Mouse (Mus musculus): ENCODE data around the gene Slc16a5. TPM values are rescaled to one million over a fixed set of nuclear protein-coding genes. Genes with fewer than 3 reads are reported as not detected.

Slc16a5 gene
- polyA plus RNA-seq (2012; rRNA removed), result not detected in 2 replicates

DNA sequence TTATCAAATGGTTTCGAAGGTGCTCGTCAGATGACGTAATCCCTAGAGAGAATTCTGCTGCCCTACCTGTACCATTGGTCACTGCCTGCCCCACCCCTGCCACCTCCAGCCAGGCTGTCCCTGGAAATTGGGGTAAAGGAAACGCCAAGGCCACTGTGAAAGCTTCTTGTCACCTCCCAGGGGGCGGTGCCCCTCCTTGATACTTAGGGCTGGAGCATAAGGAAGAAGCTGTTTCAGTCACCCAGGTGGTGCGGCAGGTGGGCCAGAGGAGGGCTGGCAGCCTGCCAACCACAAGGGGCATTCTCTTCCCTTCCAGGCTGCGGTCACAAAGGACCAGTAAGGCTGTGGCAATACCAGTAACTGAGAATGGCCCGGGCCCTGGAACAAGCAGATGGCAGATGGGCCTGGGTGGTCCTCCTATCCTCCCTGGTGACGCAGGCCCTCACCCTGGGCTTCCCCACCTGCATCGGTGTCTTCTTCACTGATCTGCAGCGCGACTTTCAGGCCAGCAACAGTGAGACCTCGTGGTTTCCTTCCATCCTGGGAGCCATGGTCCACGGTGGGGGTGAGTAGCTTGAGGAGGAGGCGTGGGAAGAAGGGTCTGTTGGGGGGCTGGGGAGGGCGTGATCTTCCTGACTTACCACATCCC is at the start of gene Slc16a5:
Slc16a5 (plus strand) TSS at position 232 of the 649 bp plus-strand sequence.
- TF ChIP-seq POLR2A (IDR thresholded peaks at IDR 0.05; ENCODE audit: borderline replicate concordance, extremely low read depth, insufficient read depth, insufficient read length, poor library complexity, severe bottlenecking), result no peak
- TF ChIP-seq CTCF (IDR thresholded peaks at IDR 0.05; ENCODE audit: borderline replicate concordance, extremely low read depth, insufficient read depth, insufficient read length), result no peak
- no peak for DNase-seq (ENCODE audit: low read depth)

DNA sequence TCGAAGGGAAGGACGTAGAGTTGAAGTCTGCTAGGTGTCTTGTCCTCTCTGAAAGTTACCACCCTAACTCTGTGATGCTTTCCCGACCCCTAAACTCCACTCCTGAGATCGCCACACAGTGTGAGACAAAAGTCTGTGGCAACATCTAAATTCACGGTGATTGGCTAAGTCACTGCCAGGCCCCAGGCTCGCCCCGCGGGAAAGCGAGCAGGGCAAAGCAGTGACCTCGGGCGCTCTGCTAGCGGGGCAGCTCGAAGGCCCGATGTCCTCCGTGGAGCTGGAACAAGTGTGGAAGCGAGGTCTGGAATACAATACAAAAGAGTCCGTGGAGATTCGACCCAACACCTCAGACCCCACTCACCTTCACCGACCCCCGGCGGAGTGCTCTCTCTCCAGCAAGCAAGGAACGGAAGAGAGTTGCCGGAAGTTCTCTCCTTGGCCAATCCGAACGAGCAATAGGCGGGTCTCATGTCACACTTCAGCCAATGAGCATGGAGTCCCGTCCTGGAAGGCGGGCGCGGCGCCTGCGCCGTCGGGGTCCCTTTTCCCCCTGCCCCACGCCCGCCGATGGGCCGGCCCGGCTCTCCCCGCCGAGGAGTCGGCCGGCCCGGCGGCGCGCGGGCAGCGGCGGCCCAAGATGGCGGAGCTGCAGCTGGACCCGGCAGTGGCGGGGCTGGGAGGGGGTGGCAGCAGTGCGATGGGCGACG is 42.6 kb upstream of the Slc16a5 start, which contains the start of the genes Atp5h and Kctd2:
Atp5h (minus strand) TSS at position 432 of the 707 bp plus-strand sequence.
Kctd2 (plus strand) TSS at position 598 of the 707 bp plus-strand sequence.
- peak; percentile 99 for DNase-seq (ENCODE audit: low read depth)
- TF ChIP-seq CTCF (IDR thresholded peaks at IDR 0.05; ENCODE audit: borderline replicate concordance, extremely low read depth, insufficient read depth, insufficient read length) (no peak), POLR2A (IDR thresholded peaks at IDR 0.05; ENCODE audit: borderline replicate concordance, extremely low read depth, insufficient read depth, insufficient read length, poor library complexity, severe bottlenecking) (peak; percentile 98)

DNA sequence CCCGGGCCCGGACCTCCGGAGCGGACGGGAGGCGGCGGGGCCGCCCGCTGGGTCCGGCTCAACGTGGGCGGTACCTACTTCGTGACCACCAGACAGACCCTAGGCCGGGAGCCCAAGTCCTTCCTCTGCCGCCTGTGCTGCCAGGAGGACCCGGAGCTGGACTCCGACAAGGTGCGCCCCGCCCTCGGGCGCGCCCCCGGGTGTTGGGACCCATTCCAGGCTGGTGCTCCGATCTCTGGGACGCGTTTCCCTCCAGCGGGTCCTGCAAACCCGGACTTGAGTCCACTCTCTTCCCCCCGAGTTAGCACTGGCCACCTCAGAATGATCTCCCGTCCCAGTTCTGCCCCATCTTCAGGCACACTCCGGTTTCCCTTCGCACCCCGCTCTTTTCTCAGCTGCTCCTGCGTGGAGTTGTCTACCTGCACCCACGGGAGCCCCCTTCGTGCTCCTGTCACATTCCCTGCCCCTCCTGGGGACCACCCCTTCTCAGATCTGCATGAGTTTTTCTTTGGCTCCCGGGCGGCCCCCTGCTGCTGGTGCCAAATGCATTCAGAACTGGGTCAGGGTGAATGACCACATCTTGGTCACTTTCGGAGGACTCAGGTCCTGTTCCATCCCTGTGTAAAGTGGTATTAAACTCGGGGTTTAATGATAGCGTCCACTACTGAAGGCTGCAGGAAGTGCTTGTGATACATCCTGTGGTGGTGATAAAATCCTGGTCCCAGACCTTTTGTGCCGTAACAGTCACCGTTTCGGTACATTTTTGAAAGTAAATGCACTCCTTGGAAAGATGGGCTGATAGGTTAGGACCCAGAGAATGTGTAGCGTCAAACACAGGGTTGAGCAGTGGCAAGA is 41.7 kb upstream of the Slc16a5 start:
- peak; percentile 67 for DNase-seq (ENCODE audit: low read depth)
- TF ChIP-seq CTCF (IDR thresholded peaks at IDR 0.05; ENCODE audit: borderline replicate concordance, extremely low read depth, insufficient read depth, insufficient read length), result no peak
- TF ChIP-seq POLR2A (IDR thresholded peaks at IDR 0.05; ENCODE audit: borderline replicate concordance, extremely low read depth, insufficient read depth, insufficient read length, poor library complexity, severe bottlenecking), result no peak

DNA sequence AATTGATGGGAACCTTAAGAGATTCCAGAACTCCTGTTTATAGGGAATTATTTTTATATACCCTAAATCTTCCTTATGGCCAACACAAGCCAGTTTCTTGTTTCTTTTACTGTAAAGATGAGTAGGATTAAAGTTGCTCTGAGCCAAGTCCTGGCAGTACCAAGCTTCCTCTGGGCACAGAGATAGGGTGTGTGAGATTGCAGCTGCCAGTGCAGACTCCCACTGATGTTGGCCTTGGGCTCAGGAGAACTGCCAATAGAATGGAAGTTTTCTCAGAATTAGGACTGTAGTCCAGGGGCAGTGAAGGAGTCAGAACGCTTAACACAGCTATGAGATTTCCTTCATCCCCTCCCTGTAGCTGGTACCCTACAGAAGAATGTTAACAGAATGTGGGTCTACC is 40.9 kb upstream of the Slc16a5 start:
- DNase-seq (ENCODE audit: low read depth), result no peak
- TF ChIP-seq CTCF (IDR thresholded peaks at IDR 0.05; ENCODE audit: borderline replicate concordance, extremely low read depth, insufficient read depth, insufficient read length) (no peak), POLR2A (IDR thresholded peaks at IDR 0.05; ENCODE audit: borderline replicate concordance, extremely low read depth, insufficient read depth, insufficient read length, poor library complexity, severe bottlenecking) (no peak)

DNA sequence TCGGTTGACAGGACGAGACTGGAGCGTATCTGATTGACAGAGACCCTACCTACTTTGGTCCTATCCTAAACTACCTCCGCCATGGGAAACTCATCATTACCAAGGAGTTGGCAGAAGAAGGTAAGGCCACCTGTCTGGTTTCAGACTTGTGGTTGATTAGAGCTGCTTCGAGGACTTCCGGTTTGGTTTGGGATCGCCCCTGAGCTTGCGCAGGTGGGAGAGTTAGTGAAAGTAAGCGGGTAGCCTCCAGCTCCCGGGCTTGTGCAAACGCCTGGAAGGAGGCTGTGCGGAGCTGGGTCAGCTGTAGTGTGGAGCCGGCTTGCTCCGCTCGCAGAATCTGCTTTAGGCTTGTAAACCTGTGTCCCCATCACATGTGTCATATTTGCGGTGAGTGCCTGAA is 40.3 kb upstream of the Slc16a5 start:
- TF ChIP-seq CTCF (IDR thresholded peaks at IDR 0.05; ENCODE audit: borderline replicate concordance, extremely low read depth, insufficient read depth, insufficient read length) (no peak), POLR2A (IDR thresholded peaks at IDR 0.05; ENCODE audit: borderline replicate concordance, extremely low read depth, insufficient read depth, insufficient read length, poor library complexity, severe bottlenecking) (no peak)
- no peak for DNase-seq (ENCODE audit: low read depth)

DNA sequence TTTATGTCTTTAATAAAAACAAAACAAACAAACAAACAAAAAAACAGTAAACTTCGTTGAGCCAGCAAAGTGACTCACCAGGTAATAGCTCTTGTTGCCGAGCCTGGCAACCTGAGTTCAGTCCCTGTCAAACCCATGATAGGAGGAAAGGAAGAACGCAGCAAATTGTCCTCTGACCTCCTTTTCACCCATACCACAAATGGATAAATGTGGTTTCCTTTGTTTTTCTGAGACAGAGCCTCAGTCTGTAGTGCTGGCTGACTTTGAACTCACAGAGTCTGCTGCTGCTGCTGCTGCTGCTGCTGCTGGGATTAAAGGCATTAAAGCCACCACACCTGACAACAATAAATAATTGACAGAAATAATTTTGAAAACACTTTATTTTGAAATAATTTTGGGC is 39.2 kb upstream of the Slc16a5 start:
- no peak for TF ChIP-seq POLR2A (IDR thresholded peaks at IDR 0.05; ENCODE audit: borderline replicate concordance, extremely low read depth, insufficient read depth, insufficient read length, poor library complexity, severe bottlenecking)
- no peak for TF ChIP-seq CTCF (IDR thresholded peaks at IDR 0.05; ENCODE audit: borderline replicate concordance, extremely low read depth, insufficient read depth, insufficient read length)
- DNase-seq (ENCODE audit: low read depth), result no peak

DNA sequence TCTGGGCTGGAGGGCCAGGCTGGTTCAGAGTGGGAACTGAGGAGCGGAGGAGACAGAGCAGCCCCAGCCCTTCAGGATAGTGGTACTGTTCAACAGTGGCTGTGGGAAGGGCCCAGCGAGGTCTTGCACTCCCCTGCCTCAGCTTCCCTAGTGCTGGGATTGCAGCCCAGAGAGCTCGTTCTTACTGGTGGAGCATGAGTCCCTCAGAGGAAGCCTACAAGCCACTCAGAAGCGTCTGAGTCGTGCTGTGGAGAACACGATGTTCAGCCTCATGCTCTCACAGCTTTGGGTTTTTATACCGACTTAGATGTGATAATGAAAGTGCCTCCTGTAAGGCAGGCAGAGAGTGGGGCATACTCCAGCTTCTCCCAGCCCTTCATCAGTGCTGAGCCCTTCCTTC is 37.6 kb upstream of the Slc16a5 start:
- DNase-seq (ENCODE audit: low read depth), result no peak
- TF ChIP-seq POLR2A (IDR thresholded peaks at IDR 0.05; ENCODE audit: borderline replicate concordance, extremely low read depth, insufficient read depth, insufficient read length, poor library complexity, severe bottlenecking) (no peak), CTCF (IDR thresholded peaks at IDR 0.05; ENCODE audit: borderline replicate concordance, extremely low read depth, insufficient read depth, insufficient read length) (no peak)

DNA sequence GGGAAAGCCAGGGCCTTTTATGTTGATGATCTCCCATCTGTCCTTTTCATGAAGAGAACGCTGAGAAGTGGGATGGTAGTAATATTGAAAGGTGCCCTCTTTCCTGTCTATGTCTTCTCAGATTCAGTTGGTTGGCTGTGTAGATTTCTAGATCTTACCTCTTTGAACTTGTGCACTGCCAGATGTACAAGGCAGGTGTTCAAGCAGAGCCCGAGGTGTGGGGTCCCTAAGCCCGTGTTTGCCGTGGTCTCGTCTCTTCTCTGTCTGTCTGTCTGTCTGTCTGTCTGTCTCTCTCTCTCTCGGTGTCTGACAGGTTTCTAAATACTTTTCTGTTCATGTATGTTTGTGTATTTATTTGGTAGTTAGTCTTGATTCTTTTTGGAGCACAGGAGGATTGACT is 36.6 kb upstream of the Slc16a5 start:
- DNase-seq (ENCODE audit: low read depth), result no peak
- TF ChIP-seq CTCF (IDR thresholded peaks at IDR 0.05; ENCODE audit: borderline replicate concordance, extremely low read depth, insufficient read depth, insufficient read length) (no peak), POLR2A (IDR thresholded peaks at IDR 0.05; ENCODE audit: borderline replicate concordance, extremely low read depth, insufficient read depth, insufficient read length, poor library complexity, severe bottlenecking) (no peak)

DNA sequence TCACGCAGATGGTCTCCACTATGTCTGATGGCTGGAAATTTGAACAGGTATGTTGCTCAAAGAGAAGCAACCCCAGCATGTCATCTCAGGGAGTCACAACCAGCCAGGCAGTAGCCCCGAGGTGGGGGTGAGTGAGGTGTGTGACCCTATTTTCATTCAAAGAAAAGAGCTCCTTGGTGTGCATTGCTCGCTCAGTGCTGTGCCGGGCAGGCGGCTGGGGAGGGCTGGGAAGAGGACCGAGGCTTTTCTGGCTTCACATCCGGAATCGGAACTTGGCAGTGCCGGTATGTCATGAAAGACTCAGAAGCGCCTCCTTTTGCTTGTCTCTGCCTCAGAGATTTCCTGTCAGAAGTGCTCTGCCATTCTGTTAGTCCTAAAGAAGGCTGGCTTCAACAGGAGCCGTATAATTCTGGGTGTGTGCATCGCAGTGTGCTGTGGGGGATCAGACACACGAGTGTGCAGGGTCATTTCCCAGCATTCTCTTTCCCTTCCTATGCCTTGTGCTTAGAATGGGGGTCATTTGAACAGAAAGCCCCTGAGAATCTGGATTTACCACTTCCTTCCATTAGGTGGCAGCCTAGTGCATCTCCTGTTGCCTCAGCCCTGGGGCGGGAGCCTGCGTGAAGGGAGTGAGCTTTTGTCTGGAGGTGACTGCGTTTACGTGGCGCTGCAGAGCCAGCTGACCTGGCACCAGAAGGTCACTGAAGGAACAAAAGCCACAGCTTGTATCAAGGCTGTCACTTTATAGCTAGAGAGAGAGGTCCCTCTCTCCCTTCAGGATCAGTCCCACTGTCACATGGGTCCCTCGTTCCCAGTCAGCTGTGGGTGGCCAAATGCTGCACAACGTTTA is 34.6 kb upstream of the Slc16a5 start:
- peak; percentile 87 for DNase-seq (ENCODE audit: low read depth)
- TF ChIP-seq POLR2A (IDR thresholded peaks at IDR 0.05; ENCODE audit: borderline replicate concordance, extremely low read depth, insufficient read depth, insufficient read length, poor library complexity, severe bottlenecking) (no peak), CTCF (IDR thresholded peaks at IDR 0.05; ENCODE audit: borderline replicate concordance, extremely low read depth, insufficient read depth, insufficient read length) (peak; percentile 80)

DNA sequence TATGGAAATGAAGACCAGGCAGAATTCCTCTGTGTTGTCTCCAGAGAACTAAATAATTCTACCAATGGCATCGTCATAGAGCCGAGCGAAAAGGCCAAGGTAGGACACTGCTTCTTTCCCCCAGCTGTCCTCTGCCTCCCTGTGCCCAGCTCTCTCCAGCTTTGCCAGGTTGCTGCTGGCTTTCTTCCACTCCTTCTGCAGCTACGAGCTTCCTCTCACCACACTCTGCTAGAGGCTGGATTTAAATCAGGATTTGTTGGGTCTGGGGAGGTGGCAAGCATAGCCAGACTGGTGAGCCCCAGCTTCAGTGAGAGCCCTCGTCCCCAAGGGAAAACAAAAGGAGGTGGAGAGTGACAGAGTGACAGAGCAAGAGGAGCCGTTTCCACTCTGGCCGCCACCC is 33.0 kb upstream of the Slc16a5 start:
- TF ChIP-seq CTCF (IDR thresholded peaks at IDR 0.05; ENCODE audit: borderline replicate concordance, extremely low read depth, insufficient read depth, insufficient read length) (no peak), POLR2A (IDR thresholded peaks at IDR 0.05; ENCODE audit: borderline replicate concordance, extremely low read depth, insufficient read depth, insufficient read length, poor library complexity, severe bottlenecking) (no peak)
- DNase-seq (ENCODE audit: low read depth), result no peak

All from brain, embryonic 14.5 days (tissue).